Mouse (Mus musculus) liver, postnatal 0 days (tissue): ENCODE data around the gene Rcan2. TPM values are rescaled to one million over a fixed set of nuclear protein-coding genes. Genes with fewer than 3 reads are reported as not detected.

Source experiments
- ATAC-seq: fragments of 200-750 bp; cut with Nextera tagmentation; 2 replicates; pipeline ENCODE4 v1.8.0; 2017; ENCODE audit warnings: mild to moderate bottlenecking, moderate library complexity
- DNase-seq: peaks from one replicate; pipeline ENCODE4 v3.0.0-alpha.2; 2016
- H3K27ac ChIP-seq: fragments of 300-500 bp; sonication (generic); 2 replicates; pipeline ENCODE4 v1.5.1; 2014; ENCODE audit warnings: antibody characterized with exemption, moderate library complexity, mild to moderate bottlenecking, low read depth
- H3K27me3 ChIP-seq: fragments of 300-500 bp; sonication (generic); 2 replicates; pipeline ENCODE4 v1.6.1; 2014; ENCODE audit warnings: low read length, control low read depth, mixed read lengths; ENCODE audit not compliant: insufficient read depth
- H3K36me3 ChIP-seq: fragments of 300-500 bp; sonication (generic); replicated peaks from 2 replicates; pipeline ENCODE4 v1.6.1; 2014; ENCODE audit warnings: mild to moderate bottlenecking, control low read depth, low read length, moderate library complexity, mixed read lengths; ENCODE audit not compliant: insufficient read depth
- H3K4me1 ChIP-seq: fragments of 300-500 bp; sonication (generic); 2 replicates; pipeline ENCODE4 v1.6.1; 2014; ENCODE audit warnings: antibody characterized with exemption, mild to moderate bottlenecking, control low read depth; ENCODE audit not compliant: insufficient read depth
- H3K4me2 ChIP-seq: fragments of 300-500 bp; sonication (generic); 2 replicates; pipeline ENCODE4 v1.6.1; 2014; ENCODE audit warnings: low read depth, mild to moderate bottlenecking, low read length, moderate library complexity, mixed read lengths
- H3K4me3 ChIP-seq: fragments of 300-500 bp; sonication (generic); 2 replicates; pipeline ENCODE4 v1.5.1; 2014; ENCODE audit warnings: low read depth, low read length
- H3K9ac ChIP-seq: fragments of 300-500 bp; sonication (generic); replicated peaks from 2 replicates; pipeline ENCODE4 v1.6.1; 2014; ENCODE audit warnings: mild to moderate bottlenecking, moderate library complexity
- H3K9me3 ChIP-seq: fragments of 300-500 bp; sonication (generic); 2 replicates; pipeline ENCODE4 v1.6.1; 2016; ENCODE audit warnings: mild to moderate bottlenecking, control low read depth, low read length, mixed read lengths
- CTCF ChIP-seq: sonication (generic); IDR thresholded peaks from 2 replicates; pipeline ENCODE4 v1.5.1; 2016; ENCODE audit warnings: antibody characterized with exemption, low read depth
- EP300 ChIP-seq: IDR thresholded peaks from 2 replicates; pipeline ENCODE4 v1.6.1; 2016; ENCODE audit warnings: antibody characterized with exemption, low read depth, mild to moderate bottlenecking
- WGBS: fragments of 180-500 bp; shearing (Covaris S2); extraction: QIAGEN DNeasy Blood & Tissue Kit; methylation state at CpG from one replicate; pipeline ENCODE4 v1.1.7; 2014; ENCODE audit not compliant: insufficient replicate concordance; 5-methylcytosine and 5-hydroxymethylcytosine counted together
- polyA plus RNA-seq: library from polyadenylated mRNA; unstranded; fragments of >200 nt; fragmentation: Nextera tagmentation; extraction: Ambion mirVana; gene quantifications from 2 replicates; pipeline ENCODE4 v1.2.1, GENCODE M21; 2015

The Rcan2 gene
- polyA plus RNA-seq, 1 experiment from 2014 or later = 0.87 TPM

GRCm38 (mm10) chr17:43982505-43982904 is 181.4 kb downstream of the Rcan2 start:
- no peak for ATAC-seq
- Histone ChIP-seq H3K9ac (no peak overlapping the region), H3K9me3 (no peaks in the 10 kb centered on the region), H3K36me3 (no peaks in the 10 kb centered on the region), H3K4me3 (no peak overlapping the region), H3K27ac (no peak overlapping the region), H3K27me3 (no peaks in the 10 kb centered on the region), H3K4me1 (no peaks in the 10 kb centered on the region), H3K4me2 (no peak overlapping the region)
- no peak for DNase-seq
- WGBS = 62% methylated on average over 1 of the region's 1 CpGs
- no peak for TF ChIP-seq CTCF
- no peak for TF ChIP-seq EP300

DNA sequence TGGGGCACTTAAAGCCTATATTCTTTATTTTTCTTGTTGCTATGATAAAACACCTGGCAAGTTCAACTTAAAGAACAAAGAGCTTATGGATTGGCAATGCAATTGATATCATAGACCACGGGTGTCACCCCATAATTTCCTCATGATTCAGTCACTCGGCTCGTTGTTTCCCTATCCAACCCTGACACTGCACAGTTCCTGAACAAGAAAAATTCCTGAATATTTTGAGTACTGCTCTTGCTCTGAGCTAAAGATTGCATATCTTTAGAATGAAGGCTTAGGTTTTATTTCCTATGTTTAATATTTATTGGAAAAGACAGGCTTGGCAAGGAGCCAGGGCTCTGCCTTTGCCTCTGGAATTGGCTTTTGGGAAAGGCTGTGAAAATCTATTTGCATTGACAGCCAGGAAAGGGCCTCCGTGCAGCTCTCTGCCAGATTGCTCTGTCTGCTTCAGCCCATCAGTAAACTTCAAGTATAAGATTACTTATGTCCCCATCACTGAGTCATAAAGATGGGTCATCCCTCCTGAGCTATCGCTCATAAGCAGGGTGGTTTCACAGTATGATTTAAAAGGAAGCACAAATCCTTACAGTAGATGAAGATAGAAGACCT is 188.3 kb downstream of the Rcan2 start:
- no peak overlapping the region for H3K27ac ChIP-seq
- H3K27me3 ChIP-seq = no peaks in the 10 kb centered on the region
- 69% methylated on average over 5 of the region's 5 CpGs for whole genome bisulfite sequencing
- no peaks in the 10 kb centered on the region for H3K36me3 ChIP-seq
- H3K4me2 ChIP-seq = no peak overlapping the region
- ATAC-seq (no peak), DNase-seq (no peak)
- no peaks in the 10 kb centered on the region for H3K9me3 ChIP-seq
- H3K4me3 ChIP-seq = no peak overlapping the region
- no peaks in the 10 kb centered on the region for H3K4me1 ChIP-seq
- TF ChIP-seq CTCF (no peak), EP300 (no peak)
- H3K9ac ChIP-seq = no peak overlapping the region

GRCm38 (mm10) chr17:43990957-43991383 is 189.8 kb downstream of the Rcan2 start:
- H3K4me3 ChIP-seq = no peak overlapping the region
- 75% methylated on average over 10 of the region's 10 CpGs for WGBS
- DNase-seq (no peak), ATAC-seq (no peak)
- TF ChIP-seq EP300 (no peak), CTCF (no peak)
- no peak overlapping the region for H3K4me2 ChIP-seq
- H3K27ac ChIP-seq = no peak overlapping the region
- H3K4me1 ChIP-seq = no peaks in the 10 kb centered on the region
- H3K9ac ChIP-seq = no peak overlapping the region
- no peaks in the 10 kb centered on the region for H3K9me3 ChIP-seq
- no peaks in the 10 kb centered on the region for H3K27me3 ChIP-seq
- no peaks in the 10 kb centered on the region for H3K36me3 ChIP-seq

DNA sequence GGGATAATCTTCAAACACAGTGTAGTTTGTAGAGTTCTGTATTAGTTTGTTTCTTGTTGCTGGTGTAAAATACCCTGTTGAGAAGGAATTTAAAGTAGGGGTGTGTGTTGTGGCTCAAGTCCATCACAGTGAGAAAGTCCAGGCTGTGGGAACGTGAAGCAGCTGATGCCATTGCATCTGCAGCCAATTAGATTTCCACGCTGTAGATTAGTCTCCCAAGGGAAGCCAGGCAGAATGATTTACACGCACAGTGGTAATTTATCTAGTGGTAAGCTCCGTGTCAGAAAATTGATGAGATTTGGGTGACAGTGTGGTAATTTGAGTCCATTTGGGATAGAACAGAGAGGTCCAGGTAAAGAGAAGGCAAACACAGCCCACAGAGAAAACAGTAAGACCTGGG is 192.9 kb downstream of the Rcan2 start:
- no peak for TF ChIP-seq EP300
- TF ChIP-seq CTCF = no peak
- H3K9ac ChIP-seq = no peak overlapping the region
- no peak for DNase-seq
- H3K4me3 ChIP-seq = no peak overlapping the region
- no peak overlapping the region for H3K27ac ChIP-seq
- 65% methylated on average over 4 of the region's 4 CpGs for WGBS
- H3K27me3 ChIP-seq = no peaks in the 10 kb centered on the region
- H3K4me2 ChIP-seq = no peak overlapping the region
- H3K36me3 ChIP-seq = no peaks in the 10 kb centered on the region
- no peaks in the 10 kb centered on the region for H3K9me3 ChIP-seq
- ATAC-seq = no peak
- H3K4me1 ChIP-seq = no peaks in the 10 kb centered on the region

DNA sequence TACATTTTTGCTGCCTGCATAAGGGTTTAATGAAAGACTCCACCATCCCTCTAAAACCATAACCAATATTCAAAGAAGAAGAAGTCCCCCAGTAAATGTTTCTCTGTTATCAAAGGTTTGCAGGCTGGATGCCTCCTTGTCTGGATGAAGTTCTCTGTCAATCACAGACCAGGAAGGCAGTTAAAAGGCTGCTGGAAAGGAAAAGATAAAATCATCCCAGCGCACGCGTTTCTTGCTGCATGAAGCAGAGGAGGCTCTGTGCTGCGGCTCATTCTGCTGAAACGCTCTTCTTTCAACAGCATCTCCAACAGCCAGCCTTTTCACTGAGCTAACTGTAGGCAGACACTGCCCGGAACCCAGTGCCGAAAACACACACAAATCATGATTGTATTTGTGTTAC is 196.4 kb downstream of the Rcan2 start:
- H3K4me1 ChIP-seq = no peaks in the 10 kb centered on the region
- 37% methylated on average over 7 of the region's 7 CpGs for WGBS

DNA sequence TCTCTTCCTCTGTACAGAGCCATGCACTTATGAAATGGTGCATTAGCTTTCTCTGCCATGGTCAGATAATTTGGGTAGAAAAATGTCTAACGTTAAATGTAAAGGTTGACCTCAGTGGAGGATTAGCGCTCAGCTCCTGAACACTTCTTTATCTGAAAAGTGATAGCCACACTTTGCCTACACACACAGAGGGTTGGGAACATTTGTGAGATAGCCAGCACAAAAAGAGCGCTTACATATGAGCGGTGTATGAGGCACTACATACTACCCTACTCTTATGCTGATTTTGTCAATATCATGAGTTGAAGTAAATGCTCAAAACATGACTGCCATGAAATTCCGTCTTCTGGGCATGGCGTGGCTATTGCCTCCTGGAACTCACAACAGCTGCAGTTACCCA is 196.9 kb downstream of the Rcan2 start:
- Histone ChIP-seq H3K9me3 (no peaks in the 10 kb centered on the region), H3K4me1 (no peaks in the 10 kb centered on the region), H3K27ac (no peak overlapping the region), H3K36me3 (no peaks in the 10 kb centered on the region), H3K9ac (no peak overlapping the region), H3K4me3 (no peak overlapping the region), H3K4me2 (no peak overlapping the region), H3K27me3 (no peaks in the 10 kb centered on the region)
- ATAC-seq (no peak), DNase-seq (no peak)
- no peak for TF ChIP-seq CTCF
- no peak for TF ChIP-seq EP300
- WGBS = 60% methylated on average over 6 of the region's 6 CpGs

More for the DNA sequence above, 196.4 kb downstream of the Rcan2 start:
- no peaks in the 10 kb centered on the region for H3K9me3 ChIP-seq
- DNase-seq (no peak), ATAC-seq (no peak)
- no peak overlapping the region for H3K9ac ChIP-seq
- no peak overlapping the region for H3K27ac ChIP-seq
- H3K4me3 ChIP-seq = no peak overlapping the region
- no peaks in the 10 kb centered on the region for H3K36me3 ChIP-seq
- H3K4me2 ChIP-seq = no peak overlapping the region
- TF ChIP-seq CTCF (no peak), EP300 (peak; percentile 36; the same call in 1 of the 2 replicates)
- no peaks in the 10 kb centered on the region for H3K27me3 ChIP-seq
